Mouse (Mus musculus) left cerebral cortex, postnatal 25 days (tissue): ENCODE results near the gene Cpa4. TPM values are rescaled to one million over a fixed set of nuclear protein-coding genes. Genes with fewer than 3 reads are reported as not detected.

Experiments
- DNase-seq, 2 experiments: peaks; one replicate each; pipeline ENCODE4 v3.0.0; 2022; ENCODE audit warnings: low spot score in 2 of 2, mixed read lengths in 1 of 2
- intact Hi-C: fragments of 180-260 bp; cut with DNase I; formaldehyde crosslinking; loops from one replicate; pipeline ENCODE4 v1.15.1; 2025
- total RNA-seq, 2 experiments: library from RNA; stranded (reverse); gene quantifications; 2 replicates each; pipeline ENCODE4 v1.2.3; 2021

The Cpa4 gene
- total RNA-seq, 2 experiments from 2014 or later: 0.16 to 0.18 TPM

DNA sequence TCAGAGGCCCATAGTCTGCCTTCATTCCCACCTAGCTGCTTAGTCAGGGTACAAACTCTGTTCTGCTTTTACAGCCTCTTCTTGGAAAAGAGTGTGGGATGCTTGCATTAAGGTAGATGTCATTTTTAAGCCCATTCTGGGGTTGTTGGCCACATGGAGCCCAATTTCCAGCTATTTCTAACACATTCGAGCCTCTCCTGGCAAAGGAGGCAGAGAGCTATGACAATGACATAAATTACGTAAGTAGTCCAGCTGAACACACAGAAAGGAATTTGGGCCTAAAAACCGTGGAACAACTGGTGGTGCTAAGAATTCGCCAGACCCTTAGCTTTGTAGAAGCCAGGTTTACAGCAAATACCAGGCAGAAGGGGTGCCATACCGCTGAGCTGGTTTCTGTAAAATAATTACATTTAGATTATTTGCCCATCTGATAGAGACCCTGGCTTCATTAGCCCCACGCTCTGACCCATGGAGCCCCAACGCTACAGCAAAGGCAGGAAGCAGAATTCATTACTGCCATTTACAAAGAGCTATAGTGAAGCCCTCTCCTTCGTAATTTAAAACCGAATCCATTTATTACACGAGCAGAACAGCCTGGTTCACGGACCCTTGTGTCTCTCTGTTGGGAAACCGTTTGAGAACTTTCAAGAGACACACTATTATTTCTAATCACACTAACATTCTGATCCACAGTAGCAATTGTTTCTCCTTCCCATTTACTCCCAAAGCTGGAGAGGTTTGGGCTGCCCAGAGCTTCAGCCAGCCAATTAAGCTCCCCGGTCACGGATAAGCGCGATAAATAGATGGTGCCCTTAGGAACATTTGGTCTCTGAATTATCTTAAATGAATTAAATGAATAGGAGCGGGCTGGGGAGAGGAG, 12.0 kb downstream of the Cpa4 start:
- peak in 1 of 2 experiments; percentile 69 for DNase-seq

DNA sequence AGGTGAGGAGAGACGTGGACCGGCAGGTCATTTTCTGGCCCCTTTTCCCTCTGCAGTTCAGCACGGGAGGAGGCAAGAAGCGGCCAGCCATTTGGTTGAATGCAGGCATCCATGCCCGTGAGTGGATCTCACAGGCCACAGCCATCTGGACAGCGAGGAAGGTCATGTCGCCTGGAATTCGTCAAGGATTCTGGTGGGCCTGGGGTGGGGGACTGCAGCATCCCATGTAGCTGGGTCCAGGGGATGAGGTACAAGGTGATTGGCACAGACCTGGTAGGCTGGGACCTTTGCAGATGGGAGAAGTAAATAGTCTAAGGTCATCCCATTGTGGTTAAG, 12.6 kb downstream of the Cpa4 start:
- intact Hi-C loops: no loop called here
- no peak for DNase-seq

More for the DNA sequence above, 12.0 kb downstream of the Cpa4 start:
- intact Hi-C loops: no loop called here

DNA sequence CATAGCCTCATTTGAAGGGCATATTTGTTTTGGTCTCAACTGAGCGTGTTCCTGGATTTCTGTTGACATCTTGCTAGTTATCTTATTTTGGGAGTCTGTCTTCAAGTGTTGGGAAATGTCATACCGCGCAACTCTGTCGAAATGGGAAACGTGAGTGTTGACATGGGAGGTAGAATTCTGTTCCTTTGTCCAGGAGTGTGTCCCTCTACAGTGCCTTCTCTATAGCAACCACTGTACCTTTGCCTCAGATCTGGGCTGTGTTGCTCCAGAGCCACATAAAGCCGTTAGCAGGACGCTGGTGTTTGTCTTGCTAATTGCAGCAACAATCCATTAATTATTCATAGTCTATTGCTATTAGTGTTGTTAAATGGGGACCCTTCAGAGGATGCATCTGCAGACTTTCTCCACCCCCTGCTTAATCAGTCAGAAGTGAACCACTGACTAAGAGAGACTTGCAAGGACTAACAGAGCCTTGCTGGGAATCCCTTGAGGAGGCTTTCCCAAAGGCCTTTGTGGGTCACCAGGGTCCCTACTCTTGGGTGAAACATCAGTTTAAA, 18.8 kb downstream of the Cpa4 start:
- DNase-seq: no peak
- intact Hi-C loops: no loop called here

DNA sequence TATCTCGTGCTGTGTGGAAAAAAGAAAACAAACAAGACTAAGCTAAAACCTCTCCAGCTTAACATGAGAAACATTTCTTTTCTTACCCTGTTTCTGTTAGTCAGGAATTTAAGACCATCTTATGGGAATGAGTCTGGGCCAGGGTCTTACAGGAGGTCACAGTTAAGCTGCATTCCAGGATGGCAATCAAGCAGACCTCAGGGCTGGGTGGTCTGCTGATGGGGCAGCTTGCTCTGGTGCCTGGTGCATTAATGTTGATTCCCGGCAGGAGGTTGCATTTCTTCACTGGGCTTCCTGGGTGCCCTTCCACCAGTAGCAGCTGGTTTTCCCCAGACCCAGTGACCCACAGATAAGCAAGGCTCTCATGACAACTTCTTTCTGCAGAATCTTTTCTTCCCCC, 21.6 kb downstream of the Cpa4 start:
- intact Hi-C loops: no loop called here
- DNase-seq: no peak

DNA sequence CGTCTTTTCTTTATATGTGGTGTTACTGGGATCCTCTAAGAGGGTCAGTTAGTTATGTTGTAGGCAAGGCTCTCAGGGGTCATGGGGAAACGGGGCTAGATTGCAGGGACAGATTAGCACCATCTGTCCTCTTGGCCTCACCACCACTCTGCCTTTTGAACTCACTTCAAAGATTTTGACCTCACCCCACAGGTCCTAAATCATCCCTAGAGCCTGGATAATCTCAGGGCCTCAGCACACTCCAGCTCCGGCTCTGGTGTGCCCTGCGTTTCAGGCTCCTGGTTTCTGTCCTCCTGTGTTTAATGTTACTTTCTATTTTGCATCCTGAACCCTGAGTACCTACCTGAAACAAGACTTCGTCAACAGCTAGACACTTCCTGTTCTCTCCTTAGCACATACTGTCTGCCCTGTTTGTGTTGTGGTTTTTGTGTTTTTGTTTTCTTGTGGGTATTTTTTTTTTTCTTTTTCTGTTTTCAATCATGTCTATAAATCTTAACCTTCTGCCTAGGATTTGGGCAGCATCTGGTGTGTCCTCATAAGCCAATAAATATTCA, 23.8 kb downstream of the Cpa4 start:
- DNase-seq: no peak
- intact Hi-C loops: no loop called here

DNA sequence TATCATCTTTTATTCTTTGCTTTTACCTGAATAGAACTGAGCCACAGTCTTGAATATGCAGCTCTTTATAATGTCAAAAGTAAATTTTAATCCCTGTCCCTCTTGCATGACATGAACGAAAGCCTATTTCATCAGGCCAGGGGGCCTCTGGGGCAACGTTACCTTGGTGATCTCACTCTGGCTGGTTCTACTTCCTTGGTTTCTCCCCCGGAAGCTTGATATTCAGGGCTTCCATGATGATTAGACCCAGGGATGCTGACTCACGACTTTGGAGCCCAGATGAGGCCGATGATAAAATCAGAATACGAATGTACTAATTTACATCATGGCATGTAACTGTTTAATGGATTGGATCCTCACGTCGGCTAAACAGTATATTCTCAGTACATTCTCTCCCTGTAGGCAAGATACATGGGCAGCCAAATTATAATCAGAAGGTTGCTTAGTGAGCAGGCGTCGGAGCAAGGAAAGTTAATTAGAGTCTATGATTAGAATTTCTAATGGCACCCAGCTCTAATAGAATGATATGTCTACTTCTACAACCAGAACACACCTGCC, 24.3 kb downstream of the Cpa4 start:
- intact Hi-C loops: no loop called here
- DNase-seq: no peak

DNA sequence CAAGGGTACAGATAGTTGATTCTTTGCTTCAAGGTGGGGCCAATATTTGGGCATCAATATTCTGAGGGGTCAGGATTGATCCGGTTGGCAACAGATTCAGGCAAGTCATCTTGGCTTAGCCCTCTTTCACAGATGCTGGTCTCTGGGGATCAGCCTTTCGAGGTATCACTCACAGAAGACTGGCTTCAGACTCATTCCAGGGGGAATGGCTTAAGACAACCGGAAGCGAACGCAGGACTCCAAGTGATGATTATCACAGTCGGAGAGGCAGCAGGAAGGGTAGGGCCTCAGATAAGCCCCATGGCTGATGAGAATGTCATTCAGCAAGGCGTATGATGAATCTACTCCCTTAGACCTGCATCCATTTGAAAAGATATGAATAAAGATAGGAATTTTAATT, 26.2 kb downstream of the Cpa4 start:
- intact Hi-C loops: no loop called here
- DNase-seq: no peak

DNA sequence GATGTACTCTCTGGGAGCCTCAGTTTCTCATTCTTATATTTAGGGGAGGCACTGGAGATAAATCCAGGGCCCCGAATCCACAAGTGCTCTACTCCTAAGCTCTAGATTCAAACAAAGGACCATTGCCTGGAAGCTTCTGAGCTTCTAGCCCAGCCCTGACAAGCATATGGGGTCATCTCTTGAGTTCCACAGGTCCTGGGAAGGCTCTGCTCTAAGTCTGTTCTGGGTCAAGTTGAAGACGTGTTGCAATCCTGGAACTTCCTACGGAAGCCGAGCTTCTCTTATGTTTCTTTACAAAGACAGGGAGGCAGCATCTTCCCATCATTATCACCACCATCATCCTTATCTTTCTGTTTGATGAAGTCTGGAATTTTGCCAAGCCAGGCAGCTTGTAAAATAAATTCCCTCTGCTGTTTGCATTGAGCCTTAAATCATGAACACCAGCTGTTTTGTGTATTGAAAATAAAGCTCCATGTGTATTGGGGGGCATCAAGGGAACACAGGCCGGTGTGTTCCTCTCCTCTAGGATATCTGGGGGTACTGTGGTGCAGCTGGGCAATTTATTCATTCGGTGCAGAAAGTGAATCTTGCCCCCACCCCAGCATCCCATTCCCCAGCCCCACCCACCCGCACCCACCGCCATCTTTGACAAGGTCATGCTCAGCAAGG, 28.2 kb downstream of the Cpa4 start:
- intact Hi-C loops: no loop called here
- no peak for DNase-seq

DNA sequence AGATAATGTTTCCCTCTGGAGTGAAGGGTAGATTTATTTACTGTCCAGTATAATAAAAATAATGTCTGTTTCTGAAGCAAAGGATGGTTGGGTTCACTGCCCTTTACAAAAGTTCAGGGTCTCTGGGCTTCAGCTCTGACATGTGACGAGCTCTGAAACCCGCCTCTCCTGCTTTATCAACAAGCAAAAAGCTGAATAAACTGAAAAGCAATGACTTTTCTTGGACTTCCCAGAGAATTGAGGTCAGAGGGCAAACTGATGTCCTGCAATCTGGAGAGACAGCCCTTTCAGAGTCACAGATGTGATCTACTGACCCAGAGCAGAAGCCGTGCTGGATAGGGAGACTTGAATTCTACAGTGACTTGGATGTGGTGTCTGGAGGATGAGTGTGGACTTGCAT, 31.9 kb downstream of the Cpa4 start:
- DNase-seq: no peak
- intact Hi-C loops: no loop called here

- no peak for DNase-seq
- intact Hi-C loops: no loop called here
These were observed 32.8 kb downstream of the Cpa4 start for GRCm38 (mm10) chr6:30600995-30601394.

GRCm38 (mm10) chr6:30604342-30604867, 36.2 kb downstream of the Cpa4 start:
- intact Hi-C loops: no loop called here
- no peak for DNase-seq

DNA sequence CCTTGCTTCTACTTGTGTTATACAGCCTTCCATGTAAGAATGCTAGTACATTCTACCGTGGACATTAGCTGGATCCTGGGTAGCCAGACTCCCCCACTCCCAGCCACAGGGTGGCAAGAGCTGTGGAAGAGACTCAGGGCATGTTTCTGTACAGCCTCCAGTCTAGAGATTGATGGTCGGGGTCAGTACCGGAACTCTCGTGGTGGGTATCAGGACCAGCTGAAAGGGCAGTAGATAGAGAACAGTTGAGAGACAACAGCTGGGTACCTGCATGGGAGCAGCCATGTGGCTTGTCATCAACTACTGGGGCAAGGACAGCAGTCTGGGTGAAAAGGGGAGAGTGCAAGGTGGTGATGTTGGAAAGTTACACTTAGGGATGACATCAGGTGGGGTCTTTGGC, 36.9 kb downstream of the Cpa4 start:
- intact Hi-C loops: no loop called here
- no peak for DNase-seq

GRCm38 (mm10) chr6:30605672-30606071, 37.5 kb downstream of the Cpa4 start:
- no peak for DNase-seq
- intact Hi-C loops: no loop called here

- intact Hi-C loops: no loop called here
- no peak for DNase-seq
These were observed 42.5 kb downstream of the Cpa4 start, which contains the start of gene Cpa5 for GRCm38 (mm10) chr6:30610710-30611109. Cpa5 (plus strand) TSS chr6:30611010.

DNA sequence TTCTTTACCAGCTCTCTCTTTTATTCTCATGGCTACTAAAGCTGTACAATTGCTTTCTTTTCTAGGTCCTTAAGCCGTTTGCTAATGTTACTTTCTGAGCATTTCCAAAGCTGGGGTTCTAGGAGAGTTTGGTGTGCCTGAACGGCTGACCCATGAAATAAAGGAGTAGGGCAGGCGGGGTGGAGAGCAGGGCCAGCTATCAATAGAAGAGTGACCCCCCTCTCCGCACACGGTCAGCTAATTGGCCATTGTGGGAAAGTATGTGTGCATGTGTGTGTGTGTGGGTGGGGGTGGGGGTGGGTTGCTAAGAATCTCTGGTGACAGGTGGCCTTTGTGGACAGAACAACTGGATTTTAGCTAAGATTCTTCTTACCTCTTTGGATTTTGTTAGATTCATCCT, 43.0 kb downstream of the Cpa4 start:
- no peak for DNase-seq
- intact Hi-C loops: no loop called here

- no peak for DNase-seq
- intact Hi-C loops: no loop called here
These were observed 46.1 kb downstream of the Cpa4 start for GRCm38 (mm10) chr6:30614251-30614650.

GRCm38 (mm10) chr6:30615741-30616140, 47.6 kb downstream of the Cpa4 start:
- no peak for DNase-seq
- intact Hi-C loops: no loop called here

DNA sequence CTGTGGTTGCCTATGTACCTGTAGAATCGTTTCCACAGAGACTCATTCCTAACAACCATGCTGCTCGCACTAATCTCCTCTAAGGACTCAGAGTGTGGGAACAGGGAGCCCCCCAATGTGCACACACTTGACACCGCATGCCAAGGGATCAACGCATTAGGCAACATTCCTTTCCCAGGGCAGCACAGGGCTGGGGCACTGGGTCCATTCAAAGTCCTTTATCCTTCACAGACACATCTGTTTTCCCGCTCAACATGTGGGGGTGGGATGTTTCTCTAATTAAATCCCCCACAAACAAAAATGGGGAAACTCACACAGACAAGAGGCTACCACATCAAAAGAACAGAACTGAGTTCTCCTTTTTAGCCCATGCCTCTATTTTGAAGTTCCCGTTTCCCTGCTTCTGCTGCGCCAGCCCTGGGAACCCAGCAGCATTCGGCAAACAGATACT, 48.3 kb downstream of the Cpa4 start:
- intact Hi-C loops: no loop called here
- no peak for DNase-seq

GRCm38 (mm10) chr6:30617020-30617958, 49.1 kb downstream of the Cpa4 start:
- DNase-seq: no peak
- intact Hi-C loops: no loop called here
